Mouse (Mus musculus): ENCODE results near the gene Rep15.

The Rep15 gene

GRCm38 (mm10) chr6:147032303-147032925 is at the start of gene Rep15:
Gene Rep15, plus strand, starts transcription at chr6:147032584.
- no peak for DNase-seq (ENCODE audit: extremely low read depth, low read depth, low spot score)

- no peak for DNase-seq (ENCODE audit: extremely low read depth, low read depth, low spot score)
Measured at GRCm38 (mm10) chr6:146984569-146984968, 47.8 kb upstream of the Rep15 start.

- no peak for DNase-seq (ENCODE audit: extremely low read depth, low read depth, low spot score)
Measured at GRCm38 (mm10) chr6:146994236-146994635, 38.1 kb upstream of the Rep15 start.

GRCm38 (mm10) chr6:146995391-146995790 is 37.0 kb upstream of the Rep15 start:
- no peak for DNase-seq (ENCODE audit: extremely low read depth, low read depth, low spot score)

GRCm38 (mm10) chr6:146995878-146996277 is 36.5 kb upstream of the Rep15 start:
- no peak for DNase-seq (ENCODE audit: extremely low read depth, low read depth, low spot score)

- no peak for DNase-seq (ENCODE audit: extremely low read depth, low read depth, low spot score)
Measured at GRCm38 (mm10) chr6:146997006-146997405, 35.4 kb upstream of the Rep15 start.

GRCm38 (mm10) chr6:146998710-146999109 is 33.7 kb upstream of the Rep15 start:
- no peak for DNase-seq (ENCODE audit: extremely low read depth, low read depth, low spot score)

- no peak for DNase-seq (ENCODE audit: extremely low read depth, low read depth, low spot score)
Measured at GRCm38 (mm10) chr6:146999302-146999701, 33.1 kb upstream of the Rep15 start.

GRCm38 (mm10) chr6:146999755-147000154 is 32.6 kb upstream of the Rep15 start:
- DNase-seq (ENCODE audit: extremely low read depth, low read depth, low spot score), result no peak

- DNase-seq (ENCODE audit: extremely low read depth, low read depth, low spot score), result no peak
Measured at GRCm38 (mm10) chr6:147008148-147008547, 24.2 kb upstream of the Rep15 start.

- DNase-seq (ENCODE audit: extremely low read depth, low read depth, low spot score), result no peak
Measured at GRCm38 (mm10) chr6:147010358-147010757, 22.0 kb upstream of the Rep15 start.

- DNase-seq (ENCODE audit: extremely low read depth, low read depth, low spot score), result no peak
Measured at GRCm38 (mm10) chr6:147010811-147011520, 21.4 kb upstream of the Rep15 start.

- DNase-seq (ENCODE audit: extremely low read depth, low read depth, low spot score), result no peak
Measured at GRCm38 (mm10) chr6:147011555-147011954, 20.8 kb upstream of the Rep15 start.

GRCm38 (mm10) chr6:147011977-147012376 is 20.4 kb upstream of the Rep15 start:
- no peak for DNase-seq (ENCODE audit: extremely low read depth, low read depth, low spot score)

- no peak for DNase-seq (ENCODE audit: extremely low read depth, low read depth, low spot score)
Measured at GRCm38 (mm10) chr6:147013546-147013945, 18.8 kb upstream of the Rep15 start.

- no peak for DNase-seq (ENCODE audit: extremely low read depth, low read depth, low spot score)
Measured at GRCm38 (mm10) chr6:147017906-147018305, 14.5 kb upstream of the Rep15 start.

- no peak for DNase-seq (ENCODE audit: extremely low read depth, low read depth, low spot score)
Measured at GRCm38 (mm10) chr6:147018364-147018763, 14.0 kb upstream of the Rep15 start.

GRCm38 (mm10) chr6:147021181-147021580 is 11.2 kb upstream of the Rep15 start:
- DNase-seq (ENCODE audit: extremely low read depth, low read depth, low spot score), result no peak

GRCm38 (mm10) chr6:147022375-147023132 is 9.8 kb upstream of the Rep15 start:
- DNase-seq (ENCODE audit: extremely low read depth, low read depth, low spot score), result peak; percentile 97

GRCm38 (mm10) chr6:147023133-147023395 is 9.3 kb upstream of the Rep15 start:
- DNase-seq (ENCODE audit: extremely low read depth, low read depth, low spot score), result no peak

GRCm38 (mm10) chr6:147023568-147023967 is 8.8 kb upstream of the Rep15 start:
- DNase-seq (ENCODE audit: extremely low read depth, low read depth, low spot score), result no peak

- DNase-seq (ENCODE audit: extremely low read depth, low read depth, low spot score), result no peak
Measured at GRCm38 (mm10) chr6:147024761-147025160, 7.6 kb upstream of the Rep15 start.

All from fat pad, adult 2 months (tissue).